In genomic region chr7:98694046-98694445, GRCm38 (mm10) we compare ENCODE assay signal across 11 mouse cellular contexts. TPM values are rescaled to one million over a fixed set of nuclear protein-coding genes. Genes with fewer than 3 reads are reported as not detected.
A peak's percentile ranks its signal among the peaks of the same experiment; 100 is the strongest.
DNase-seq lines count a peak whose midpoint lies in the region; ATAC-seq and TF ChIP-seq lines count a peak whose summit lies in the region.
"Had no signal": no experiment of that assay in that cellular context is flagged by ENCODE, and none has a peak within 500 bp of the region (broad histone marks: within the 10 kb centered on the region; RNA-seq: fewer than 3 reads in every experiment).

No protein-coding gene starts in this region.

- TF ChIP-seq CTCF in kidney, adult 2 months (conservative IDR thresholded peaks at IDR 0.05; ENCODE audit: insufficient read depth, insufficient read length, low read depth, low read length) = no peak
- TF ChIP-seq CTCF in cortical plate, adult 2 months (IDR thresholded peaks at IDR 0.05; ENCODE audit: extremely low read depth, insufficient read depth, low read length) = no peak

- no peak for TF ChIP-seq POLR2A in kidney, adult 2 months (IDR thresholded peaks at IDR 0.05; ENCODE audit: low read depth, low read length)
- no peak for TF ChIP-seq POLR2A in cortical plate, adult 2 months (IDR thresholded peaks at IDR 0.05; ENCODE audit: extremely low read depth, insufficient read depth, low read length)

- 76% methylated on average over 5 of the region's 5 CpGs for WGBS in kidney, adult 2 months
- WGBS in hindbrain, embryonic 12.5 days = 85% methylated on average over 5 of the region's 5 CpGs

- DNase-seq in kidney, adult 2 months = peak; percentile 47
- DNase-seq in kidney, adult 11 months = no peak
- DNase-seq in B cell, adult 2 months = peak; percentile 75 to 80
- peak; percentile 80 to 85 for DNase-seq in natural killer cell, adult 2 months (ENCODE audit: low spot score in 2 of 2)
- no peak for DNase-seq in urinary bladder, postnatal 36 days (ENCODE audit: low spot score in 2 of 2)
- no peak for DNase-seq in embryo, embryonic 10 days (ENCODE audit: low spot score)
- DNase-seq: cerebellum, adult 11 months had no signal

- no peak overlapping the region for H3K27ac ChIP-seq in kidney, adult 2 months (ENCODE audit: insufficient read depth, low read depth, low read length)
- H3K27ac ChIP-seq in cortical plate, adult 2 months (ENCODE audit: insufficient read depth, low read length) = peak overlapping the region; percentile 15; the same call in 1 of the 2 replicates
- H3K27ac ChIP-seq in hindbrain, embryonic 12.5 days = no peak overlapping the region
- H3K27ac ChIP-seq: limb, embryonic 12.5 days had no signal

- no peaks in the 10 kb centered on the region for H3K36me3 ChIP-seq in kidney, adult 2 months (ENCODE audit: control insufficient read depth, insufficient read depth, low read length)
- H3K36me3 ChIP-seq in hindbrain, embryonic 12.5 days = no peaks in the 10 kb centered on the region
- H3K36me3 ChIP-seq: limb, embryonic 12.5 days had no signal

- H3K4me1 ChIP-seq in kidney, adult 2 months (ENCODE audit: control insufficient read depth, insufficient read depth, low read length) = peaks cover 4% of the 10 kb centered on the region; the same call in 1 of the 2 replicates
- no peaks in the 10 kb centered on the region; the same call in 1 of the 2 replicates for H3K4me1 ChIP-seq in cortical plate, adult 2 months (ENCODE audit: control insufficient read depth, insufficient read depth, low read length)
- H3K4me1 ChIP-seq in hindbrain, embryonic 12.5 days = peaks cover 4% of the 10 kb centered on the region; the same call in 1 of the 2 replicates

- H3K9me3 ChIP-seq in hindbrain, embryonic 12.5 days (replicated peaks) = no peaks in the 10 kb centered on the region
- H3K9me3 ChIP-seq: limb, embryonic 12.5 days had no signal

- no peak overlapping the region for H3K9ac ChIP-seq in hindbrain, embryonic 12.5 days
- H3K9ac ChIP-seq: limb, embryonic 12.5 days had no signal

- H3K4me2 ChIP-seq in hindbrain, embryonic 12.5 days (replicated peaks) = no peak overlapping the region

- no peaks in the 10 kb centered on the region for H3K27me3 ChIP-seq in kidney, adult 2 months (replicated peaks; ENCODE audit: control insufficient read depth, insufficient read depth, low read length)
- no peaks in the 10 kb centered on the region for H3K27me3 ChIP-seq in hindbrain, embryonic 12.5 days
- H3K27me3 ChIP-seq: limb, embryonic 12.5 days had no signal

- no peak for ATAC-seq in hindbrain, embryonic 12.5 days (ENCODE audit: low FRiP score)
- ATAC-seq: hindbrain, embryonic 16.5 days had no signal

- no peak overlapping the region for H3K4me3 ChIP-seq in kidney, adult 2 months (ENCODE audit: insufficient read depth, low read depth, low read length)
- H3K4me3 ChIP-seq in cortical plate, adult 2 months (ENCODE audit: insufficient read depth, low read length) = no peak overlapping the region
- H3K4me3 ChIP-seq in hindbrain, embryonic 12.5 days = no peak overlapping the region
- H3K4me3 ChIP-seq: limb, embryonic 12.5 days had no signal

RNA-seq across cellular contexts. Expression of gene Thap12, which starts 8.9 kb away (rescaled TPM):
- 12.3 and 13.3 TPM in 2 replicates for polyA plus RNA-seq in kidney, adult 2 months (2012; rRNA removed)
- polyA plus RNA-seq in cortical plate, adult 2 months (2012; rRNA removed) = 38.9 and 39.3 TPM in 2 replicates
- 73.1 and 78.2 TPM in 2 replicates for polyA plus RNA-seq in hindbrain, embryonic 12.5 days (2016; fragmentation: Nextera tagmentation; extraction: Ambion mirVana)

RNA-seq across cellular contexts. Expression of gene Emsy, which starts 37.5 kb away (rescaled TPM):
- 17.3 and 20.9 TPM in 2 replicates for polyA plus RNA-seq in kidney, adult 2 months (2012; rRNA removed)
- 46.9 and 50.9 TPM in 2 replicates for polyA plus RNA-seq in cortical plate, adult 2 months (2012; rRNA removed)
- polyA plus RNA-seq in hindbrain, embryonic 12.5 days (2016; fragmentation: Nextera tagmentation; extraction: Ambion mirVana) = 41.9 and 45.0 TPM in 2 replicates

Comparison
In these comparisons a context has a peak if more than half of its experiments do, and no peak if none do; other contexts are left out.
1. DNase-seq: peak in kidney, adult 2 months (single experiment), B cell, adult 2 months (2 of 2) and natural killer cell, adult 2 months (2 of 2); none in kidney, adult 11 months (single experiment), urinary bladder, postnatal 36 days (0 of 2) and embryo, embryonic 10 days (single experiment).